ENCODE assay signal across 8 mouse cellular contexts in the genomic region with DNA sequence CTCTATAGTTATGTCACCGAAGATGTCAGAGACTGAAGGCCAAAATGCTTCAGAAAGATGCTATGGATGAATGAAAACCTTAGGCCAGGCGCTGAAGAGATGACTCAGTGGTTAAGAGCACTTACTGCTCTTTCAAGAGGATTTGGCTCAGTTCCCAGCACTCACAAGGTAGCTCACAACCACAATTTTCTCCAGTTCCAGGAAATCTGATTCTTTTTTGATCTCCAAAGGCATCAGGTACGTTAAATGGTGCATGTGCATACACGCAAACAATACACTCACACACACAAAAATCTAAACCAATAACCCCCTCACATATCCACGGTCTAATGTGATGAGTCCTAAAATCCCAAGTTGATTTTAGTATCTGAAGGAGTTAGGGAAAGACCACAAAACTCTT. TPM values are rescaled to one million over a fixed set of nuclear protein-coding genes. Genes with fewer than 3 reads are reported as not detected.
DNase-seq lines count a peak whose midpoint lies in the region; ATAC-seq and TF ChIP-seq lines count a peak whose summit lies in the region.

No protein-coding gene starts in this region.

- DNase-seq in kidney, adult 2 months, result peak; percentile 72
- no peak for DNase-seq in kidney, postnatal 4 days
- DNase-seq in Patski (ENCODE audit: low read depth, low spot score), result peak; percentile 70
- peak; percentile 32 for DNase-seq in forebrain, embryonic 14.5 days (ENCODE audit: low spot score)
- peak; percentile 42 for DNase-seq in limb, embryonic 14.5 days (ENCODE audit: low spot score)
- DNase-seq in gastrocnemius, adult 8-10 months (ENCODE audit: low spot score in 2 of 2), result no peak
- DNase-seq in left cerebral cortex, postnatal 4 days, result no peak

- no peak for ATAC-seq in Patski
- no peak for ATAC-seq in forebrain, embryonic 14.5 days
- ATAC-seq in limb, embryonic 14.5 days (ENCODE audit: low FRiP score, low read depth), result no peak
- no peak for ATAC-seq in neural tube, embryonic 14.5 days (ENCODE audit: low read depth)

- H3K27me3 ChIP-seq in kidney, adult 2 months (replicated peaks; ENCODE audit: control insufficient read depth, insufficient read depth, low read length), result no peaks in the 10 kb centered on the region
- H3K27me3 ChIP-seq in Patski, result no peaks in the 10 kb centered on the region
- H3K27me3 ChIP-seq in forebrain, embryonic 14.5 days (replicated peaks; ENCODE audit: control insufficient read depth, insufficient read depth, low read length), result no peaks in the 10 kb centered on the region
- H3K27me3 ChIP-seq in limb, embryonic 14.5 days (ENCODE audit: control insufficient read depth, insufficient read depth, low read length), result no peaks in the 10 kb centered on the region
- H3K27me3 ChIP-seq in neural tube, embryonic 14.5 days (ENCODE audit: control insufficient read depth, insufficient read depth, low read length), result no peaks in the 10 kb centered on the region

- peak overlapping the region; percentile 66; the same call in 1 of the 2 replicates for H3K4me2 ChIP-seq in forebrain, embryonic 14.5 days (ENCODE audit: low read length)
- peak overlapping the region; percentile 75 for H3K4me2 ChIP-seq in limb, embryonic 14.5 days (replicated peaks; ENCODE audit: low read depth, low read length, severe bottlenecking)
- H3K4me2 ChIP-seq in neural tube, embryonic 14.5 days (ENCODE audit: low read depth, low read length), result no peak overlapping the region; the same call in 1 of the 2 replicates

- WGBS in kidney, adult 2 months, result 45% methylated on average over 5 of the region's 5 CpGs
- WGBS in forebrain, embryonic 14.5 days, result 62% methylated on average over 5 of the region's 5 CpGs
- 60% methylated on average over 5 of the region's 5 CpGs for WGBS in limb, embryonic 14.5 days
- WGBS in neural tube, embryonic 14.5 days, result 79% methylated on average over 5 of the region's 5 CpGs

- TF ChIP-seq POLR2A in kidney, adult 2 months (IDR thresholded peaks at IDR 0.05; ENCODE audit: low read depth, low read length), result no peak
- no peak for TF ChIP-seq POLR2A in limb, embryonic 14.5 days (IDR thresholded peaks at IDR 0.05; ENCODE audit: borderline replicate concordance, extremely low read depth, insufficient read depth, insufficient read length)

- TF ChIP-seq CTCF in kidney, adult 2 months (conservative IDR thresholded peaks at IDR 0.05; ENCODE audit: insufficient read depth, insufficient read length, low read depth, low read length), result no peak
- TF ChIP-seq CTCF in Patski (IDR thresholded peaks at IDR 0.05), result no peak

- H3K27ac ChIP-seq in kidney, adult 2 months (ENCODE audit: insufficient read depth, low read depth, low read length), result peak overlapping the region; percentile 95
- H3K27ac ChIP-seq in forebrain, embryonic 14.5 days (ENCODE audit: low read depth, low read length), result no peak overlapping the region
- no peak overlapping the region for H3K27ac ChIP-seq in limb, embryonic 14.5 days (replicated peaks; ENCODE audit: low read depth, low read length)
- no peak overlapping the region for H3K27ac ChIP-seq in neural tube, embryonic 14.5 days (ENCODE audit: low read depth, low read length)

- in situ Hi-C loops in Patski (cut with MboI; ENCODE audit: low pct_unique_long_range_greater_than_20kb), result no loop called here

- intact Hi-C loops in left cerebral cortex, postnatal 4 days (cut with DNase I), result no loop called here

- no peaks in the 10 kb centered on the region for H3K9me3 ChIP-seq in forebrain, embryonic 14.5 days (replicated peaks; ENCODE audit: control insufficient read depth, low read length)
- H3K9me3 ChIP-seq in limb, embryonic 14.5 days (ENCODE audit: control insufficient read depth, low read length), result no peaks in the 10 kb centered on the region
- no peaks in the 10 kb centered on the region for H3K9me3 ChIP-seq in neural tube, embryonic 14.5 days (ENCODE audit: control insufficient read depth, low read length)

- H3K36me3 ChIP-seq in kidney, adult 2 months (ENCODE audit: control insufficient read depth, insufficient read depth, low read length), result no peaks in the 10 kb centered on the region; the same call in 1 of the 2 replicates
- H3K36me3 ChIP-seq in forebrain, embryonic 14.5 days (ENCODE audit: control insufficient read depth, insufficient read depth, low read length), result no peaks in the 10 kb centered on the region
- H3K36me3 ChIP-seq in limb, embryonic 14.5 days (ENCODE audit: control insufficient read depth, insufficient read depth, low read length), result no peaks in the 10 kb centered on the region
- H3K36me3 ChIP-seq in neural tube, embryonic 14.5 days (ENCODE audit: control insufficient read depth, insufficient read depth, low read length), result no peaks in the 10 kb centered on the region

- POLR2A ChIA-PET in Patski (lab: Charles Lee), result no interaction called here

- peaks cover 12% of the 10 kb centered on the region; the same call in 1 of the 2 replicates for H3K4me1 ChIP-seq in kidney, adult 2 months (ENCODE audit: control insufficient read depth, insufficient read depth, low read length)
- peaks cover 4% of the 10 kb centered on the region for H3K4me1 ChIP-seq in forebrain, embryonic 14.5 days (ENCODE audit: control insufficient read depth, insufficient read depth, low read length)
- H3K4me1 ChIP-seq in limb, embryonic 14.5 days (ENCODE audit: control insufficient read depth, insufficient read depth, low read length), result 0 out of 2 replicates have a peak, but pooled peaks cover 6% of the 10 kb centered on the region
- H3K4me1 ChIP-seq in neural tube, embryonic 14.5 days (ENCODE audit: control insufficient read depth, insufficient read depth, low read length), result peaks cover 4% of the 10 kb centered on the region; the same call in 1 of the 2 replicates

- H3K4me3 ChIP-seq in kidney, adult 2 months (ENCODE audit: insufficient read depth, low read depth, low read length), result peak overlapping the region; percentile 14; the same call in 1 of the 2 replicates
- H3K4me3 ChIP-seq in forebrain, embryonic 14.5 days (ENCODE audit: low read depth, low read length), result no peak overlapping the region
- peak overlapping the region; percentile 70 for H3K4me3 ChIP-seq in limb, embryonic 14.5 days (replicated peaks; ENCODE audit: low read length)
- peak overlapping the region; percentile 61; the same call in 1 of the 2 replicates for H3K4me3 ChIP-seq in neural tube, embryonic 14.5 days (ENCODE audit: low read depth, low read length)

- CTCF ChIA-PET in Patski (lab: Charles Lee), result interaction anchor here (1.2 kb wide), 1 partner anchor 11 kb away, joined by 4 read pairs; no protein-coding TSS in a partner anchor

- no peak overlapping the region for H3K9ac ChIP-seq in forebrain, embryonic 14.5 days (ENCODE audit: low read length)
- H3K9ac ChIP-seq in limb, embryonic 14.5 days (ENCODE audit: low read depth, low read length, severe bottlenecking), result 0 out of 2 replicates have a peak overlapping the region, but pooled peaks have one; percentile 76
- H3K9ac ChIP-seq in neural tube, embryonic 14.5 days (replicated peaks; ENCODE audit: low read depth, low read length), result no peak overlapping the region

RNA-seq across cellular contexts. Expression of gene Mplkip, which starts 1.2 kb away (rescaled TPM):
- 4.9 and 6.0 TPM in 2 replicates for polyA plus RNA-seq in kidney, adult 2 months (2012; rRNA removed)
- polyA plus RNA-seq in Patski (2021), result 27.2 TPM
- 48.3 and 60.0 TPM in 2 replicates for polyA plus RNA-seq in forebrain, embryonic 14.5 days (2014; fragmentation: Nextera tagmentation; extraction: Ambion mirVana)
- 18.4 and 18.6 TPM in 2 replicates for polyA plus RNA-seq in limb, embryonic 14.5 days (2012; rRNA removed)
- 49.3 and 56.4 TPM in 2 replicates for polyA plus RNA-seq in limb, embryonic 14.5 days (2014; fragmentation: Nextera tagmentation; extraction: Ambion mirVana)
- polyA plus RNA-seq in neural tube, embryonic 14.5 days (2014; fragmentation: Nextera tagmentation; extraction: Ambion mirVana), result 47.7 and 55.4 TPM in 2 replicates
- total RNA-seq in gastrocnemius, adult 8-10 months (2022), result 1 to 10 TPM; 3.0 to 6.4 (median 5.2) TPM
- 10 to 100 TPM; 23.0 to 24.8 TPM for total RNA-seq in left cerebral cortex, postnatal 4 days (2021)

RNA-seq across cellular contexts. Expression of gene Sugct, which starts 1.5 kb away (rescaled TPM):
- 29.4 and 35.5 TPM in 2 replicates for polyA plus RNA-seq in kidney, adult 2 months (2012; rRNA removed)
- 11.4 TPM for polyA plus RNA-seq in Patski (2021)
- polyA plus RNA-seq in forebrain, embryonic 14.5 days (2014; fragmentation: Nextera tagmentation; extraction: Ambion mirVana), result 1.7 TPM in 2 replicates
- 2.4 and 3.0 TPM in 2 replicates for polyA plus RNA-seq in limb, embryonic 14.5 days (2012; rRNA removed)
- polyA plus RNA-seq in limb, embryonic 14.5 days (2014; fragmentation: Nextera tagmentation; extraction: Ambion mirVana), result 3.6 and 4.2 TPM in 2 replicates
- 2.2 and 2.3 TPM in 2 replicates for polyA plus RNA-seq in neural tube, embryonic 14.5 days (2014; fragmentation: Nextera tagmentation; extraction: Ambion mirVana)
- 1 to 10 TPM in 2 of 4 experiments, under 1 TPM in 2; 0.29 to 1.3 (median 0.94) TPM for total RNA-seq in gastrocnemius, adult 8-10 months (2022)
- under 1 TPM; 0.87 to 0.96 TPM for total RNA-seq in left cerebral cortex, postnatal 4 days (2021)

Comparison
In these comparisons a context has a peak if more than half of its experiments do, and no peak if none do; other contexts are left out.
1. DNase-seq: peak in kidney, adult 2 months (single experiment), Patski (single experiment), forebrain, embryonic 14.5 days (single experiment) and limb, embryonic 14.5 days (single experiment); none in kidney, postnatal 4 days (0 of 2), gastrocnemius, adult 8-10 months (0 of 2) and left cerebral cortex, postnatal 4 days (single experiment).